Mouse (Mus musculus): Measurements from ENCODE around the gene Csrp1. TPM values are rescaled to one million over a fixed set of nuclear protein-coding genes. Genes with fewer than 3 reads are reported as not detected.

Csrp1 gene
- polyA plus RNA-seq, 1 experiment from 2014 or later, result 280 TPM

GRCm38 (mm10) chr1:135698451-135698921 is 21.4 kb upstream of the Csrp1 start:
- Histone ChIP-seq H3K4me1 (peaks cover 32% of the 10 kb centered on the region), H3K9ac (no peak overlapping the region), H3K36me3 (no peaks in the 10 kb centered on the region), H3K4me2 (peak overlapping the region; percentile 72), H3K27ac (no peak overlapping the region), H3K27me3 (no peaks in the 10 kb centered on the region; the same call in 1 of the 2 replicates), H3K4me3 (no peak overlapping the region), H3K9me3 (no peaks in the 10 kb centered on the region)
- ATAC-seq (ENCODE audit: borderline replicate concordance, extremely low read depth, low FRiP score, low TSS enrichment), result no peak
- whole genome bisulfite sequencing, result 20% methylated on average over 11 of the region's 11 CpGs

DNA sequence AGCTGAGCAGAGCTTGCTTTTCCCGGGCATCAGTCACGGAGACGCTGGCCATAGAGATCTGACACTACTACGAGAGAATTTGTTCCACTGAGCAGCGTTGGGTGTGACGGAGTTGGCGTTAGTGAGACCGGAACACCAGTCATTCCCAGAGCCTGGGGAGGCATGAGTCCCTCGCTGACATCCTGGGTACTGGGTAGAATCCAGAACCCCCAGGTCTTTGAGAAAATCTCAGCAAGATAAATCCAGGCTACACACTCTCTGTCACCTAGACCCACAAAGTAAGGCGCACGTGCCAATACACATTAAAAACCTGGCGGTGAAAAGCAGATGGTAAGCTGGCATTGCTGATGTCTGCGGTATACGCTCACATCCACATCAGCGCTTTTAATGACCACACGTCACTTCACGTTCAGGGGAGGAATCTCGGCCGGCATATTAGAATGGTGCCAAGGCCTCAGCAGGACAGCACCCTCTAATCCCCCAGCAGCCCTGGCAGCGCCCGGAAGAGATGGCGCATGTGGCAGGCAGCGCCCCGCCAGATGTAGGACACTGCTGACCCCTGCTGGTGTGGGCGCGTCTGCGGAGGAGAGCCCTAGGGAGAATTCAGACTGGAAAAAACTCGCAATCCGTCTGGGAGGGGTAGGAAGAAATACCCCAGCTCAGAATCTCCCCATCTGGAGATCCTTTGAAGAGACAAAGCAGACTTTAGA is 20.7 kb upstream of the Csrp1 start:
- no peak overlapping the region for H3K27ac ChIP-seq
- no peaks in the 10 kb centered on the region; the same call in 1 of the 2 replicates for H3K27me3 ChIP-seq
- peak; percentile 66 for ATAC-seq (ENCODE audit: borderline replicate concordance, extremely low read depth, low FRiP score, low TSS enrichment)
- no peaks in the 10 kb centered on the region for H3K9me3 ChIP-seq
- H3K4me1 ChIP-seq, result peaks cover 30% of the 10 kb centered on the region
- peak overlapping the region; percentile 31 for H3K4me3 ChIP-seq
- peak overlapping the region; percentile 72 for H3K4me2 ChIP-seq
- no peaks in the 10 kb centered on the region for H3K36me3 ChIP-seq
- H3K9ac ChIP-seq, result 0 out of 2 replicates have a peak overlapping the region, but pooled peaks have one; percentile 5
- WGBS, result 3% methylated on average over 29 of the region's 29 CpGs

DNA sequence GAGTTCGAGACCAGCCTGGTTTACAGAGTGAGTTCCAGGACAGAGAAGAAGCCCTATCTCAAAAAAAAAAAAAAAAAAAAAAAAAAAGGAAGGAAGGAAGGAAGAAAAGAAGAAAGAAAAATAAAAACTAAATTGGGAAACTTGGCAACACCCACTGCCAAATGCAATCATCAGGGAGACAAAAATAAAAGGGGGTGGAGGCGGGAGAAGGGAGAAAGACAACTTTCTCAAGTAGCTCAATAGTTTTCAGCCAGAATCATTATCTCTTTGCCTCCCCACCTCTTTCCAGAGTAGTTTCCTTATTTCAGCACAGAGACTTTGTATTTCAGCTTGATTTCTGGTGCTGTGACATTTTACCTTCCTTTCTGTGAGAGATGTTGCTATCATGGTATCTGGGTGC is 20.0 kb upstream of the Csrp1 start:
- H3K27me3 ChIP-seq, result no peaks in the 10 kb centered on the region; the same call in 1 of the 2 replicates
- H3K4me2 ChIP-seq, result peak overlapping the region; percentile 72
- 45% methylated on average over 2 of the region's 2 CpGs for WGBS
- H3K4me3 ChIP-seq, result no peak overlapping the region
- peaks cover 27% of the 10 kb centered on the region for H3K4me1 ChIP-seq
- no peaks in the 10 kb centered on the region for H3K9me3 ChIP-seq
- H3K36me3 ChIP-seq, result no peaks in the 10 kb centered on the region
- H3K27ac ChIP-seq, result no peak overlapping the region
- H3K9ac ChIP-seq, result no peak overlapping the region
- no peak for ATAC-seq (ENCODE audit: borderline replicate concordance, extremely low read depth, low FRiP score, low TSS enrichment)

GRCm38 (mm10) chr1:135700605-135701004 is 19.3 kb upstream of the Csrp1 start:
- no peaks in the 10 kb centered on the region; the same call in 1 of the 2 replicates for H3K27me3 ChIP-seq
- no peak overlapping the region for H3K27ac ChIP-seq
- WGBS, result 1% methylated on average over 7 of the region's 7 CpGs
- H3K4me2 ChIP-seq, result no peak overlapping the region
- H3K9me3 ChIP-seq, result no peaks in the 10 kb centered on the region
- H3K9ac ChIP-seq, result no peak overlapping the region
- no peaks in the 10 kb centered on the region for H3K36me3 ChIP-seq
- peak; percentile 21; the same call in 1 of the 2 replicates for ATAC-seq (ENCODE audit: borderline replicate concordance, extremely low read depth, low FRiP score, low TSS enrichment)
- no peak overlapping the region for H3K4me3 ChIP-seq
- H3K4me1 ChIP-seq, result peaks cover 27% of the 10 kb centered on the region

- H3K4me3 ChIP-seq, result no peak overlapping the region
- H3K9me3 ChIP-seq, result no peaks in the 10 kb centered on the region
- no peak overlapping the region for H3K9ac ChIP-seq
- peaks cover 27% of the 10 kb centered on the region for H3K4me1 ChIP-seq
- no peaks in the 10 kb centered on the region; the same call in 1 of the 2 replicates for H3K27me3 ChIP-seq
- H3K4me2 ChIP-seq, result no peak overlapping the region
- no peak for ATAC-seq (ENCODE audit: borderline replicate concordance, extremely low read depth, low FRiP score, low TSS enrichment)
- no peak overlapping the region for H3K27ac ChIP-seq
- 41% methylated on average over 3 of the region's 3 CpGs for WGBS
- no peaks in the 10 kb centered on the region for H3K36me3 ChIP-seq
These were observed 18.5 kb upstream of the Csrp1 start for GRCm38 (mm10) chr1:135701314-135701713.

GRCm38 (mm10) chr1:135702722-135703121 is 17.1 kb upstream of the Csrp1 start:
- Histone ChIP-seq H3K9ac (no peak overlapping the region), H3K36me3 (no peaks in the 10 kb centered on the region), H3K4me2 (no peak overlapping the region), H3K4me1 (peaks cover 25% of the 10 kb centered on the region), H3K27me3 (no peaks in the 10 kb centered on the region; the same call in 1 of the 2 replicates), H3K9me3 (no peaks in the 10 kb centered on the region), H3K4me3 (no peak overlapping the region), H3K27ac (no peak overlapping the region)
- ATAC-seq (ENCODE audit: borderline replicate concordance, extremely low read depth, low FRiP score, low TSS enrichment), result no peak
- WGBS, result 43% methylated on average over 2 of the region's 2 CpGs

DNA sequence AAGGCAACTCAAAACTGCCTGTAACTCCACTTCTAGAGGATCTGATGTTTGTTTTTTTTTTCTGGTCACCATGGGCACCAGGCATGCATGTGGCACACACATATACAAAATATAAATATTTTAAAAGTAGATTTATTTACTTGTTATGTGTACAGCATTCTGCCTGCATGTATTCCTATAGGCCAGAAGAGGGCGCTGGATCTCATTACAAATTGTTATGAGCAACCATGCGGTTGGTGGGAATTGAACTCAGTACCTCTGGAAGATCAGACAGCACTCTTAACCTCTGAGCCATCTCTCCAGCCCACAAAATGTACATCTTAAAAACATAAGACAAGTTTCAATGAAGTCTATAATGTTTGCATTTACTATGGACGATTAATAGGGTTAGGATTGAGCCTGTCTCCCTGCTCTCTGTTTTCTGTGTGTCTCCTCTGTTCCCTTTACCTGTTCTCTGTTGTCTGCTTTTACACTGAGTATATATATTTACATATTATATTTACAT is 15.5 kb upstream of the Csrp1 start:
- no peak overlapping the region for H3K9ac ChIP-seq
- peaks cover 9% of the 10 kb centered on the region for H3K4me1 ChIP-seq
- no peak overlapping the region for H3K4me2 ChIP-seq
- no peaks in the 10 kb centered on the region for H3K9me3 ChIP-seq
- no peak overlapping the region for H3K27ac ChIP-seq
- WGBS, result 55% methylated on average over 3 of the region's 3 CpGs
- H3K4me3 ChIP-seq, result no peak overlapping the region
- no peak for ATAC-seq (ENCODE audit: borderline replicate concordance, extremely low read depth, low FRiP score, low TSS enrichment)
- H3K36me3 ChIP-seq, result no peaks in the 10 kb centered on the region
- H3K27me3 ChIP-seq, result no peaks in the 10 kb centered on the region

GRCm38 (mm10) chr1:135708369-135708768 is 11.5 kb upstream of the Csrp1 start:
- Histone ChIP-seq H3K9me3 (no peaks in the 10 kb centered on the region), H3K4me2 (peak overlapping the region; percentile 21; the same call in 1 of the 2 replicates), H3K4me3 (no peak overlapping the region), H3K9ac (no peak overlapping the region), H3K36me3 (no peaks in the 10 kb centered on the region), H3K4me1 (no peaks in the 10 kb centered on the region; the same call in 1 of the 2 replicates), H3K27me3 (no peaks in the 10 kb centered on the region), H3K27ac (no peak overlapping the region)
- 38% methylated on average over 4 of the region's 4 CpGs for WGBS
- no peak for ATAC-seq (ENCODE audit: borderline replicate concordance, extremely low read depth, low FRiP score, low TSS enrichment)

GRCm38 (mm10) chr1:135711126-135711525 is 8.7 kb upstream of the Csrp1 start:
- H3K27ac ChIP-seq, result no peak overlapping the region
- no peak overlapping the region for H3K4me2 ChIP-seq
- H3K27me3 ChIP-seq, result no peaks in the 10 kb centered on the region
- WGBS, result 31% methylated on average over 7 of the region's 7 CpGs
- H3K9me3 ChIP-seq, result no peaks in the 10 kb centered on the region
- no peak overlapping the region for H3K4me3 ChIP-seq
- no peaks in the 10 kb centered on the region; the same call in 1 of the 2 replicates for H3K4me1 ChIP-seq
- ATAC-seq (ENCODE audit: borderline replicate concordance, extremely low read depth, low FRiP score, low TSS enrichment), result no peak
- H3K9ac ChIP-seq, result no peak overlapping the region
- no peaks in the 10 kb centered on the region for H3K36me3 ChIP-seq

DNA sequence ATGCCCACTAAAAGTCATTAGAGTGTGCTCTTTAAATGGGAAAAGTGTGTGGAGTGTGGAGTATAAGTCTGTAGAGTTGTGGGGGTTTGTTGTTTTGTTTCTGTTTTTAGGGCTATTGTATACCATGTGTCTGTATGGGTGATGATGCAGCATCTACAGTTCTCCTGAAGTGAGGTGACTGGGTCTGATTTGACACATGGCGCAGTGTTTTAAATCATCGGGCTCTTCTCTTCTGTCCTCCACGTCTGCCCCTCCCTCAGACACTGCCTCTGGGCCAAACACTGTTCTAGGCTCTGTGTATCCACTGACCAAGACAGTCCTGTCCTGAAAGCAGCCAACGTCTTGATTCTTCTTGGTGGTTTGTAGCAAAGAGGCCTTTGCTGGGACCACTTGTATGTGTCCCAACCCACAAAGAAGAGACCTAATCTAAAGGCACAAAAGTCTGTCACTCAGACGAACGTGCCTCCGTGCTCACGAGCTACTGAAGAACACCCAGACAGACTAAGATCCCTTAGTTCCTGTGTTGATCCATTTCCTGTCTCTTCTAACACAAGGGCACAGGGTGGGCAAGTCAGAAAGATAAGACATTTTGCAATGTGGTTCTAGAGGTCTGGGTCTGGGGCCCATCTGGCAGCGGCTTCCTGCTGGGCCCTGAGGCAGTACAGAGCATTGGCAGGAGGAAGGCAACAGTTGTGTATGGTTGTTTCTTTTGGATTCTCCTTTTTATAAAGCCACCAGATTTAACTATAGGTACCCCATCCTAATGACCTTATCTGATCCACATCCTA is 5.6 kb upstream of the Csrp1 start:
- 73% methylated on average over 9 of the region's 9 CpGs for WGBS
- no peak for ATAC-seq (ENCODE audit: borderline replicate concordance, extremely low read depth, low FRiP score, low TSS enrichment)
- H3K27ac ChIP-seq, result no peak overlapping the region
- no peak overlapping the region for H3K4me2 ChIP-seq
- no peaks in the 10 kb centered on the region for H3K27me3 ChIP-seq
- no peaks in the 10 kb centered on the region for H3K9me3 ChIP-seq
- no peak overlapping the region for H3K9ac ChIP-seq
- H3K4me3 ChIP-seq, result no peak overlapping the region
- H3K36me3 ChIP-seq, result no peaks in the 10 kb centered on the region
- H3K4me1 ChIP-seq, result no peaks in the 10 kb centered on the region; the same call in 1 of the 2 replicates

GRCm38 (mm10) chr1:135714901-135715609 is 4.8 kb upstream of the Csrp1 start:
- Histone ChIP-seq H3K36me3 (no peaks in the 10 kb centered on the region), H3K27ac (no peak overlapping the region), H3K4me3 (no peak overlapping the region), H3K9me3 (no peaks in the 10 kb centered on the region), H3K27me3 (no peaks in the 10 kb centered on the region), H3K4me1 (peaks cover 4% of the 10 kb centered on the region; the same call in 1 of the 2 replicates), H3K4me2 (no peak overlapping the region), H3K9ac (no peak overlapping the region)
- no peak for ATAC-seq (ENCODE audit: borderline replicate concordance, extremely low read depth, low FRiP score, low TSS enrichment)
- WGBS, result 63% methylated on average over 3 of the region's 3 CpGs
